Mouse (Mus musculus) liver, embryonic 16.5 days (tissue): Measurements from ENCODE around the gene Slc7a15. TPM values are rescaled to one million over a fixed set of nuclear protein-coding genes. Genes with fewer than 3 reads are reported as not detected.

Experiments used
- ATAC-seq: fragments of 200-750 bp; cut with Nextera tagmentation; 2 replicates; pipeline ENCODE4 v1.8.0; 2017; ENCODE audit warnings: low read depth, mild to moderate bottlenecking, moderate number of reproducible peaks, moderate library complexity
- H3K27ac ChIP-seq: fragments of 300-500 bp; sonication (generic); 2 replicates; pipeline ENCODE4 v1.5.1; 2014; ENCODE audit warnings: mild to moderate bottlenecking, low read length
- H3K27me3 ChIP-seq: fragments of 300-500 bp; sonication (generic); 2 replicates; pipeline ENCODE4 v1.6.1; 2014; ENCODE audit warnings: low read depth, low read length, mixed read lengths; ENCODE audit not compliant: control insufficient read depth, insufficient read depth
- H3K36me3 ChIP-seq: fragments of 300-500 bp; sonication (generic); 2 replicates; pipeline ENCODE4 v1.6.1; 2014; ENCODE audit warnings: mild to moderate bottlenecking; ENCODE audit not compliant: control insufficient read depth, insufficient read depth
- H3K4me1 ChIP-seq: fragments of 300-500 bp; sonication (generic); 2 replicates; pipeline ENCODE4 v1.6.1; 2014; ENCODE audit warnings: low read depth, low read length, mixed read lengths; ENCODE audit not compliant: control insufficient read depth
- H3K4me2 ChIP-seq: fragments of 300-500 bp; sonication (generic); 2 replicates; pipeline ENCODE4 v1.6.1; 2014; ENCODE audit warnings: low read depth, low read length, mixed read lengths
- H3K4me3 ChIP-seq: fragments of 300-500 bp; sonication (generic); 2 replicates; pipeline ENCODE4 v1.5.1; 2014; ENCODE audit warnings: low read depth, mild to moderate bottlenecking, low read length
- H3K9ac ChIP-seq: fragments of 300-500 bp; sonication (generic); 2 replicates; pipeline ENCODE4 v1.6.1; 2014; ENCODE audit warnings: low read depth, low read length
- H3K9me3 ChIP-seq: fragments of 300-500 bp; sonication (generic); replicated peaks from 2 replicates; pipeline ENCODE4 v1.6.1; 2016; ENCODE audit warnings: low read length; ENCODE audit not compliant: control insufficient read depth
- WGBS: fragments of 180-500 bp; shearing (Covaris S2); extraction: QIAGEN DNeasy Blood & Tissue Kit; methylation state at CpG from one replicate; pipeline ENCODE4 v1.1.7; 2014; ENCODE audit not compliant: insufficient replicate concordance; 5-methylcytosine and 5-hydroxymethylcytosine counted together
- polyA plus RNA-seq: library from polyadenylated mRNA; unstranded; fragments of >200 nt; fragmentation: Nextera tagmentation; extraction: Ambion mirVana; gene quantifications from 2 replicates; pipeline ENCODE4 v1.2.1, GENCODE M21; 2015

Slc7a15 gene
- polyA plus RNA-seq, 1 experiment from 2014 or later: 0.19 TPM

- H3K36me3 ChIP-seq: no peaks in the 10 kb centered on the region
- peaks cover 6% of the 10 kb centered on the region for H3K27me3 ChIP-seq
- 76% methylated on average over 5 of the region's 6 CpGs for WGBS
- no peaks in the 10 kb centered on the region for H3K9me3 ChIP-seq
- no peak overlapping the region for H3K27ac ChIP-seq
- peaks cover 11% of the 10 kb centered on the region for H3K4me1 ChIP-seq
- H3K4me2 ChIP-seq: no peak overlapping the region
- no peak overlapping the region for H3K9ac ChIP-seq
- ATAC-seq: no peak
- H3K4me3 ChIP-seq: no peak overlapping the region
Measured at GRCm38 (mm10) chr12:8504131-8504530, 94.7 kb downstream of the Slc7a15 start.

GRCm38 (mm10) chr12:8502546-8502945, 96.3 kb downstream of the Slc7a15 start:
- no peak overlapping the region for H3K9ac ChIP-seq
- H3K4me3 ChIP-seq: no peak overlapping the region
- H3K4me2 ChIP-seq: no peak overlapping the region
- H3K4me1 ChIP-seq: peaks cover 11% of the 10 kb centered on the region
- H3K36me3 ChIP-seq: no peaks in the 10 kb centered on the region
- no peaks in the 10 kb centered on the region for H3K9me3 ChIP-seq
- ATAC-seq: no peak
- no peak overlapping the region for H3K27ac ChIP-seq
- 11% methylated on average over 6 of the region's 6 CpGs for WGBS
- H3K27me3 ChIP-seq: peaks cover 14% of the 10 kb centered on the region

- Histone ChIP-seq H3K9me3 (no peaks in the 10 kb centered on the region), H3K4me3 (no peak overlapping the region), H3K4me2 (no peak overlapping the region), H3K27me3 (peaks cover 14% of the 10 kb centered on the region), H3K27ac (no peak overlapping the region), H3K4me1 (peaks cover 11% of the 10 kb centered on the region), H3K9ac (no peak overlapping the region), H3K36me3 (no peaks in the 10 kb centered on the region)
- no peak for ATAC-seq
- 64% methylated on average over 14 of the region's 14 CpGs for WGBS
Measured at GRCm38 (mm10) chr12:8501571-8502305, 97.1 kb downstream of the Slc7a15 start.

GRCm38 (mm10) chr12:8500597-8501570, 98.0 kb downstream of the Slc7a15 start:
- Histone ChIP-seq H3K9ac (peak overlapping the region; percentile 66), H3K36me3 (no peaks in the 10 kb centered on the region), H3K4me3 (peak overlapping the region; percentile 66), H3K27ac (peak overlapping the region; percentile 70), H3K4me1 (peaks cover 16% of the 10 kb centered on the region), H3K9me3 (no peaks in the 10 kb centered on the region), H3K27me3 (peaks cover 14% of the 10 kb centered on the region), H3K4me2 (peak overlapping the region; percentile 74)
- 32% methylated on average over 17 of the region's 17 CpGs for WGBS
- ATAC-seq: no peak

- Histone ChIP-seq H3K4me2 (peak within 1 kb of the TSS; percentile 74), H3K27me3 (peaks cover 14% of the 10 kb centered on the region), H3K9ac (peak within 1 kb of the TSS; percentile 70), H3K9me3 (no peaks in the 10 kb centered on the region), H3K4me1 (peaks cover 18% of the 10 kb centered on the region), H3K27ac (peak within 1 kb of the TSS; percentile 86), H3K4me3 (peak within 1 kb of the TSS; percentile 66), H3K36me3 (no peaks in the 10 kb centered on the region)
- ATAC-seq: peak; percentile 95
- WGBS: 0% methylated on average over 56 of the region's 56 CpGs
Measured at GRCm38 (mm10) chr12:8499871-8500596, 98.8 kb downstream of the Slc7a15 start, which contains the start of gene Rhob. TSS of gene Rhob (minus strand) at chr12:8500009.

- Histone ChIP-seq H3K27ac (peak overlapping the region; percentile 86), H3K9ac (peak overlapping the region; percentile 70), H3K4me1 (peaks cover 16% of the 10 kb centered on the region), H3K36me3 (no peaks in the 10 kb centered on the region), H3K4me3 (peak overlapping the region; percentile 66), H3K27me3 (peaks cover 14% of the 10 kb centered on the region), H3K9me3 (no peaks in the 10 kb centered on the region), H3K4me2 (peak overlapping the region; percentile 74)
- WGBS: under 1% methylated on average over 99 of the region's 99 CpGs
- ATAC-seq: peak; percentile 19
Measured at GRCm38 (mm10) chr12:8499001-8499870, 99.6 kb downstream of the Slc7a15 start.

GRCm38 (mm10) chr12:8498591-8499000, 100.3 kb downstream of the Slc7a15 start:
- H3K27me3 ChIP-seq: peaks cover 14% of the 10 kb centered on the region
- peaks cover 16% of the 10 kb centered on the region for H3K4me1 ChIP-seq
- peak overlapping the region; percentile 74 for H3K4me2 ChIP-seq
- WGBS: 4% methylated on average over 13 of the region's 13 CpGs
- H3K27ac ChIP-seq: peak overlapping the region; percentile 86
- peak overlapping the region; percentile 70 for H3K9ac ChIP-seq
- H3K36me3 ChIP-seq: no peaks in the 10 kb centered on the region
- ATAC-seq: no peak
- peak overlapping the region; percentile 66 for H3K4me3 ChIP-seq
- H3K9me3 ChIP-seq: no peaks in the 10 kb centered on the region

GRCm38 (mm10) chr12:8498148-8498571, 100.7 kb downstream of the Slc7a15 start:
- Histone ChIP-seq H3K4me1 (peaks cover 16% of the 10 kb centered on the region), H3K4me2 (peak overlapping the region; percentile 74), H3K27ac (peak overlapping the region; percentile 86; the same call in 1 of the 2 replicates), H3K9me3 (no peaks in the 10 kb centered on the region), H3K27me3 (peaks cover 14% of the 10 kb centered on the region), H3K9ac (peak overlapping the region; percentile 51; the same call in 1 of the 2 replicates), H3K36me3 (no peaks in the 10 kb centered on the region), H3K4me3 (peak overlapping the region; percentile 66)
- 36% methylated on average over 8 of the region's 8 CpGs for WGBS
- ATAC-seq: no peak
